Mouse (Mus musculus) midbrain, embryonic 15.5 days (tissue): ENCODE results near the gene Synj2. TPM values are rescaled to one million over a fixed set of nuclear protein-coding genes. Genes with fewer than 3 reads are reported as not detected.

Source experiments
- polyA plus RNA-seq: library from polyadenylated mRNA; unstranded; fragments of >200 nt; fragmentation: Nextera tagmentation; extraction: Ambion mirVana; gene quantifications from 2 replicates; pipeline ENCODE4 v1.2.1, GENCODE M21; 2015

Gene Synj2
- polyA plus RNA-seq, 1 experiment from 2014 or later, result 0.86 TPM

Other genes starting within 250 kb of the Synj2 start
- 6.9 and 7.9 TPM in 2 replicates for gene Snx9, start 100.0 kb upstream of the Synj2 start, polyA plus RNA-seq
- 14.6 and 14.8 TPM in 2 replicates for gene Serac1, start 138.5 kb downstream of the Synj2 start, polyA plus RNA-seq
- gene Gtf2h5, start 138.5 kb downstream of the Synj2 start, polyA plus RNA-seq, result 191 and 196 TPM in 2 replicates
- gene Tulp4, start 165.2 kb downstream of the Synj2 start, polyA plus RNA-seq, result 164 and 166 TPM in 2 replicates